24 mouse cellular contexts compared by ENCODE assay signal in genomic region chr11:50591053-50591452, GRCm38 (mm10). TPM values are rescaled to one million over a fixed set of nuclear protein-coding genes. Genes with fewer than 3 reads are reported as not detected.
A peak's percentile ranks its signal among the peaks of the same experiment; 100 is the strongest.
DNase-seq lines count a peak whose midpoint lies in the region; ATAC-seq and TF ChIP-seq lines count a peak whose summit lies in the region.
"Had no signal": no experiment of that assay in that cellular context is flagged by ENCODE, and none has a peak within 500 bp of the region (broad histone marks: within the 10 kb centered on the region; RNA-seq: fewer than 3 reads in every experiment).

No protein-coding gene starts in this region.

- no peaks in the 10 kb centered on the region for H3K9me3 ChIP-seq in lung, embryonic 14.5 days (ENCODE audit: low read depth, low read length)
- H3K9me3 ChIP-seq: embryonic facial prominence, embryonic 12.5 days; forebrain, embryonic 13.5 days; hindbrain, embryonic 10.5 days; midbrain, embryonic 13.5 days; neural tube, embryonic 13.5 days had no signal

- 53% methylated on average over 13 of the region's 13 CpGs for WGBS in lung, embryonic 14.5 days

- no peak overlapping the region for H3K4me3 ChIP-seq in lung, embryonic 14.5 days (ENCODE audit: low read depth, low read length)
- H3K4me3 ChIP-seq in left cerebral cortex, adult 2 months = no peak overlapping the region
- H3K4me3 ChIP-seq: embryonic facial prominence, embryonic 12.5 days; erythroblast, embryonic 14.5 days; forebrain, embryonic 13.5 days; hindbrain, embryonic 10.5 days; midbrain, embryonic 13.5 days; neural tube, embryonic 13.5 days had no signal

- DNase-seq in frontal cortex, postnatal 25 days (ENCODE audit: low spot score in 2 of 2) = no peak
- peak; percentile 13 for DNase-seq in lung, embryonic 14.5 days
- no peak for DNase-seq in lung, postnatal 36 days
- no peak for DNase-seq in left cerebral cortex, adult 2 months (ENCODE audit: extremely low spot score in 1 of 2, low spot score in 2 of 2)
- peak; percentile 13 for DNase-seq in right cerebral cortex, postnatal 14 days
- no peak for DNase-seq in thymus, postnatal 14 days
- DNase-seq: adrenal gland, postnatal 14 days; cerebellum, adult 11 months; cerebellum, postnatal 10 days; kidney, adult 18-20 months; kidney, postnatal 25 days; liver; thymus, postnatal 4 days had no signal

- H3K36me3 ChIP-seq in lung, embryonic 14.5 days (ENCODE audit: insufficient read depth) = no peaks in the 10 kb centered on the region
- H3K36me3 ChIP-seq: embryonic facial prominence, embryonic 12.5 days; hindbrain, embryonic 10.5 days; midbrain, embryonic 13.5 days; neural tube, embryonic 13.5 days had no signal

- intact Hi-C loops in left cerebral cortex, adult 2 months (cut with DNase I) = no loop called here

- H3K27me3 ChIP-seq in lung, embryonic 14.5 days (ENCODE audit: insufficient read depth, low read length) = no peaks in the 10 kb centered on the region
- H3K27me3 ChIP-seq: embryonic facial prominence, embryonic 12.5 days; forebrain, embryonic 13.5 days; midbrain, embryonic 13.5 days; neural tube, embryonic 13.5 days had no signal

- peak; percentile 85 for ATAC-seq in frontal cortex, adult (ENCODE audit: low TSS enrichment)
- no peak for ATAC-seq in lung, embryonic 14.5 days (ENCODE audit: insufficient read depth)
- no peak for ATAC-seq in megakaryocyte progenitor cell, adult 5-6 weeks (replicated peaks; ENCODE audit: poor library complexity)
- ATAC-seq: forebrain, embryonic 13.5 days; hindbrain, postnatal 0 days; midbrain, embryonic 13.5 days; Patski had no signal

- H3K4me1 ChIP-seq in lung, embryonic 14.5 days (ENCODE audit: insufficient read depth) = no peaks in the 10 kb centered on the region
- H3K4me1 ChIP-seq: forebrain, embryonic 13.5 days; midbrain, embryonic 13.5 days had no signal

- no peak for TF ChIP-seq CTCF in lung, embryonic 14.5 days (IDR thresholded peaks at IDR 0.05; ENCODE audit: low read depth)
- peak; percentile 18; the same call in 1 of the 2 replicates for TF ChIP-seq CTCF in left cerebral cortex, adult 2 months (IDR thresholded peaks at IDR 0.05)

- no peak overlapping the region for H3K4me2 ChIP-seq in lung, embryonic 14.5 days
- H3K4me2 ChIP-seq: embryonic facial prominence, embryonic 12.5 days; forebrain, embryonic 13.5 days; midbrain, embryonic 13.5 days; neural tube, embryonic 13.5 days had no signal

- H3K27ac ChIP-seq in lung, embryonic 14.5 days (ENCODE audit: low read depth) = no peak overlapping the region
- no peak overlapping the region for H3K27ac ChIP-seq in left cerebral cortex, adult 2 months
- H3K27ac ChIP-seq: embryonic facial prominence, embryonic 12.5 days; forebrain, embryonic 13.5 days; hindbrain, embryonic 10.5 days; hindbrain, postnatal 0 days; macrophage; midbrain, embryonic 13.5 days; neural tube, embryonic 13.5 days had no signal

- no peak overlapping the region for H3K9ac ChIP-seq in lung, embryonic 14.5 days
- H3K9ac ChIP-seq: embryonic facial prominence, embryonic 12.5 days; forebrain, embryonic 13.5 days; midbrain, embryonic 13.5 days; neural tube, embryonic 13.5 days had no signal

RNA-seq across cellular contexts. Expression of gene Adamts2, which starts 10.8 kb away (rescaled TPM):
- 9.5 and 10.9 TPM in 2 replicates for polyA plus RNA-seq in lung, embryonic 14.5 days (2014; fragmentation: Nextera tagmentation; extraction: Ambion mirVana)
- total RNA-seq in left cerebral cortex, adult 2 months (2021) = 10 to 100 TPM; 10.9 to 13.0 TPM
- total RNA-seq in megakaryocyte progenitor cell, adult 5-6 weeks (2015) = 0.17 TPM in 1 of 2 replicates, not detected in the other
- total RNA-seq in megakaryocyte progenitor cell, adult 5-6 weeks (2017) = not detected in 2 replicates
- polyA plus RNA-seq: erythroblast, embryonic 14.5 days; macrophage had no signal

Comparison
In these comparisons a context has a peak if more than half of its experiments do, and no peak if none do; other contexts are left out.
1. DNase-seq: peak in lung, embryonic 14.5 days (single experiment) and right cerebral cortex, postnatal 14 days (single experiment); none in frontal cortex, postnatal 25 days (0 of 2), lung, postnatal 36 days (single experiment), left cerebral cortex, adult 2 months (0 of 2) and thymus, postnatal 14 days (single experiment).
2. RNA of gene Adamts2, which starts 10.8 kb away (total RNA-seq): 10.9 to 13.0 TPM in left cerebral cortex, adult 2 months; 0.17 TPM in megakaryocyte progenitor cell, adult 5-6 weeks; every median in the first group is over 10 times any median in the second.